Mouse (Mus musculus): ENCODE measurements around the gene Aak1. TPM values are rescaled to one million over a fixed set of nuclear protein-coding genes. Genes with fewer than 3 reads are reported as not detected.

Aak1 gene
- total and polyA plus RNA-seq, 2 experiments from 2014 or later: 41.8 to 79.2 TPM

DNA sequence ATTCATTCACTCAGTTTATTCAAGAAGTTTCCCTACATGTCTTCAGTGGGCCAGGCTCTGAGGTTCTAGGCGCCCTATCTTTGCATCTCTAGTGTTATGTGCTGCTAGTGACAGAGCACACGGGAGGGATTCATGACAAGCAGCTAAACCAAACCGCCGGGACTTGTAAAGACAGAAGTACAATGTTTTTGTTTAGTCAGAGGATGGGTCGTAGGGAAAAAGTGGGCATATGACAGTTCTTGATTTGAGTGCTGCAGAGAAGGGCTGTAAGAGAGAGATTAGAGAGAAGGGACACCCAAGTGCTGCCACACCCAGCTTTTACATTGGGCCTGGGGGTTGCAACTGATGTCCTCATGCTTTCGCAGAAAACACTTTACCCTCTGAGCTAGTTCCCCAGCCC lies 35.4 kb downstream of the Aak1 start:
- H3K9me3 ChIP-seq (ENCODE audit: low read length): no peaks in the 10 kb centered on the region
- TF ChIP-seq CTCF (IDR thresholded peaks at IDR 0.05): no peak
- no peak overlapping the region for H3K9ac ChIP-seq (replicated peaks; ENCODE audit: low read length, poor library complexity, severe bottlenecking)
- H3K27ac ChIP-seq (ENCODE audit: low read depth, low read length): no peak overlapping the region
- H3K27me3 ChIP-seq (ENCODE audit: insufficient read depth, low read length): no peaks in the 10 kb centered on the region
- WGBS: 86% methylated on average over 6 of the region's 6 CpGs
- H3K36me3 ChIP-seq (ENCODE audit: insufficient read depth, low read length): no peaks in the 10 kb centered on the region
- no peak overlapping the region for H3K4me2 ChIP-seq (ENCODE audit: low read depth, low read length, poor library complexity, severe bottlenecking)
- DNase-seq (ENCODE audit: low spot score): no peak
- no peak for ATAC-seq (ENCODE audit: low FRiP score)
- H3K4me3 ChIP-seq (ENCODE audit: low read depth, low read length): no peak overlapping the region
- H3K4me1 ChIP-seq (ENCODE audit: insufficient read depth, low read length): peaks cover 5% of the 10 kb centered on the region

DNA sequence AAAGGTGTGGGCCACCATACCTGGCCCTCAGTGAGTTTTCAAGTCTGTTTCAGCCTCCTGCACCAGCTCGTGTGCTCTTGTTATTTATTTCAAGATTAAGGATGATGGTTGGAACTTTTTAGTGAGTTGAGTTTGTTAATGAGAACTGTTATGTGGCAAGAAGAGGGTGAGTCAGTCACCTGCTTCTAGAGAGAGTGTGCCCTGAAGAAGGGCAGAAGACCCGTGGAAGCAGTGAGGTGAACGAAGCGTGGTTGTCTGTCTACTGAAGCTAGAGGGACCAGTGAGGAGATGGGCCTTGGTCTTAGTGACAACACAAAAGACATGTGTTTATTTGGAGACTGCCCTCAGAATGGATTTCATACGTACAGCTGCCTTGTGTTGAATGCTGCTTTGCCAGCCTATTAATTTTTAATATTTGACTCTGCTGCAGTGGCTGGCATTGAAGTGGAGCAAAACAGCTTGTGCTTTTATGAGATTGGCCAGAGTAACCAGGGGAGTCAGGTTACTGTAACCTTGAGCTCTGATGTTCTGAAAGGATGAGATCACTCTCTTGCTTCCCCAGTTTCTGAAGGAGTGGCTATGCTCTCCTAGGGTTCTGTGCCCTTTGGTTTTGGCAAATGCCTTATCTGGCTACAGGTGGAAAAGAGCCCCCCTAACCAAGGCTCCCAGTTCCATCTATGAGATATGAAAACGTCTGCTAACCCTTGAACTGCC lies 36.7 kb downstream of the Aak1 start:
- DNase-seq (ENCODE audit: low spot score) (peak; percentile 14), ATAC-seq (ENCODE audit: low FRiP score) (no peak)
- 74% methylated on average over 6 of the region's 6 CpGs for WGBS

GRCm38 (mm10) chr6:86886803-86887202 lies 37.5 kb downstream of the Aak1 start:
- Histone ChIP-seq H3K9ac (replicated peaks; ENCODE audit: low read length, poor library complexity, severe bottlenecking) (no peak overlapping the region), H3K27ac (ENCODE audit: low read depth, low read length) (peak overlapping the region; percentile 67), H3K36me3 (ENCODE audit: insufficient read depth, low read length) (no peaks in the 10 kb centered on the region), H3K27me3 (ENCODE audit: insufficient read depth, low read length) (no peaks in the 10 kb centered on the region), H3K4me2 (ENCODE audit: low read depth, low read length, poor library complexity, severe bottlenecking) (no peak overlapping the region), H3K4me3 (ENCODE audit: low read depth, low read length) (no peak overlapping the region), H3K9me3 (ENCODE audit: low read length) (no peaks in the 10 kb centered on the region), H3K4me1 (ENCODE audit: insufficient read depth, low read length) (peaks cover 5% of the 10 kb centered on the region)
- 35% methylated on average over 4 of the region's 4 CpGs for WGBS
- no peak for TF ChIP-seq CTCF (IDR thresholded peaks at IDR 0.05)
- ATAC-seq (ENCODE audit: low FRiP score) (no peak), DNase-seq (ENCODE audit: low spot score) (no peak)

More for the DNA sequence above, 36.7 kb downstream of the Aak1 start:
- Histone ChIP-seq H3K27ac (ENCODE audit: low read depth, low read length) (0 out of 2 replicates have a peak overlapping the region, but pooled peaks have one; percentile 1), H3K36me3 (ENCODE audit: insufficient read depth, low read length) (no peaks in the 10 kb centered on the region), H3K9ac (replicated peaks; ENCODE audit: low read length, poor library complexity, severe bottlenecking) (no peak overlapping the region), H3K4me3 (ENCODE audit: low read depth, low read length) (no peak overlapping the region), H3K4me1 (ENCODE audit: insufficient read depth, low read length) (peaks cover 5% of the 10 kb centered on the region), H3K4me2 (ENCODE audit: low read depth, low read length, poor library complexity, severe bottlenecking) (no peak overlapping the region), H3K27me3 (ENCODE audit: insufficient read depth, low read length) (no peaks in the 10 kb centered on the region), H3K9me3 (ENCODE audit: low read length) (no peaks in the 10 kb centered on the region)
- no peak for TF ChIP-seq CTCF (IDR thresholded peaks at IDR 0.05)

DNA sequence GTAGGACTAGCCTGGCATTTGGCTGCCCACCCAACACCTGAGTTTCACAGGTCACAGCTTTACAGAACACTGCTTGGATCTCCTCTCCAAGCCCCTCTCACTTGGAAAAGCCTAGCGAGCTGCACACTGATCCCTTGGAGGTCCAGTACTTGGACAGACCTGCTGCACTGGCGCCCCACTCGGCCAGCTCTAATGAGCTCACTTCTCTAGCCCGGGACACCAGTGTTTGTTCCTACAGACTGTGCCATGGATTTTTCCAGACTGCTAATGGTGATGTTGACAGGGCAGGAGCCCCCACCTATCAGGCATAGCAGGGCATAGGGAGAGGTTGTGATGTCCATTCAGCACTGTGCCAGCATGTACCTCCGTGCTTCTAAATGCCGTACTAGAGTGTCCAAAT lies 48.2 kb downstream of the Aak1 start:
- H3K4me2 ChIP-seq (ENCODE audit: low read depth, low read length, poor library complexity, severe bottlenecking): no peak overlapping the region
- WGBS: 92% methylated on average over 6 of the region's 6 CpGs
- H3K4me1 ChIP-seq (ENCODE audit: insufficient read depth, low read length): 0 out of 2 replicates have a peak, but pooled peaks cover 3% of the 10 kb centered on the region
- no peak overlapping the region for H3K4me3 ChIP-seq (ENCODE audit: low read depth, low read length)
- H3K9ac ChIP-seq (replicated peaks; ENCODE audit: low read length, poor library complexity, severe bottlenecking): no peak overlapping the region
- ATAC-seq (ENCODE audit: low FRiP score) (no peak), DNase-seq (ENCODE audit: low spot score) (no peak)
- no peak overlapping the region for H3K27ac ChIP-seq (ENCODE audit: low read depth, low read length)
- 0 out of 2 replicates have a peak, but pooled peaks cover 4% of the 10 kb centered on the region for H3K36me3 ChIP-seq (ENCODE audit: insufficient read depth, low read length)
- no peaks in the 10 kb centered on the region for H3K9me3 ChIP-seq (ENCODE audit: low read length)
- no peak for TF ChIP-seq CTCF (IDR thresholded peaks at IDR 0.05)
- no peaks in the 10 kb centered on the region for H3K27me3 ChIP-seq (ENCODE audit: insufficient read depth, low read length)

DNA sequence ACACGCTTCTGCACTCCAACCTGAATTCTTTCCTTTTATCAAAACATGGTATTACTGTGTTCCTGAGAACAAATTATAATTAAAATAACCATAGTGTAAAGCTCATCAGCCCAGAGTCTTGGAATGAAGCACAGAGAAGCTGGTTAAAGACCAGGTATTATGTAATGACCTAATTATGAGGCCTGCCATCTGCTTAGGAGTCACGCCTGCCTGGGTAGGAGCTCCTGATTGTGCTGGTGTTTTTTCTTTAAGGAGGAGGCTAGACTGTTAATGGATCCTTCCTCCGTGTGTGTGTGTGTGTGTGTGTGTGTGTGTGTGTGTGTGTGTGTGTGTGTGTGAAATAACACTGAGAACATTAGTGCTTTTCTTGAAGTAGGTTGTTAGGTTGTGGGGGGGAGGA lies 49.7 kb downstream of the Aak1 start:
- H3K4me3 ChIP-seq (ENCODE audit: low read depth, low read length): no peak overlapping the region
- no peaks in the 10 kb centered on the region for H3K9me3 ChIP-seq (ENCODE audit: low read length)
- no peak overlapping the region for H3K27ac ChIP-seq (ENCODE audit: low read depth, low read length)
- H3K36me3 ChIP-seq (ENCODE audit: insufficient read depth, low read length): 0 out of 2 replicates have a peak, but pooled peaks cover 1% of the 10 kb centered on the region
- no peak for TF ChIP-seq CTCF (IDR thresholded peaks at IDR 0.05)
- H3K4me2 ChIP-seq (ENCODE audit: low read depth, low read length, poor library complexity, severe bottlenecking): no peak overlapping the region
- no peak for ATAC-seq (ENCODE audit: low FRiP score)
- WGBS: 82% methylated on average over 3 of the region's 3 CpGs
- H3K9ac ChIP-seq (replicated peaks; ENCODE audit: low read length, poor library complexity, severe bottlenecking): no peak overlapping the region
- peak; percentile 10 for DNase-seq (ENCODE audit: low spot score)
- no peaks in the 10 kb centered on the region for H3K27me3 ChIP-seq (ENCODE audit: insufficient read depth, low read length)
- no peaks in the 10 kb centered on the region for H3K4me1 ChIP-seq (ENCODE audit: insufficient read depth, low read length)

DNA sequence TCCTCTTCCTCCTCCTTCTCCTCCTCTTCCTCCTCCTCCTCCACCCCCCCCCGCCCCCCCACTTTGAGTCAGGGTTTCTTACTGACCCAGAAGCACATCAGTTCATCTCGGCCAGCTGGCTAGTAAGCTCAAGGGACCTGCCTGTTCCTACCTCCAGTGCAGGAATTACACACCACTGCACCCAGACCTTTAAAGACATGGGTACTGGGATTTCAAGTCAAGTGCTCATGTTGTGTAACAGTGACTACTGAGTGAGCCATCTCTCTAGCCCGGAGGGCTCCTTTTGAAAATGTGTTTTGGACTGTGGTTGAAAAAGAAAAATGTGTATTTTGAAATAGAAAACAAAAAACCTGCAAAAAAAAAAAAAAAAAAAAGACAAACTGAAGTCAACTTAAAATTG lies 50.6 kb downstream of the Aak1 start:
- Histone ChIP-seq H3K36me3 (ENCODE audit: insufficient read depth, low read length) (no peaks in the 10 kb centered on the region), H3K9ac (replicated peaks; ENCODE audit: low read length, poor library complexity, severe bottlenecking) (no peak overlapping the region), H3K27ac (ENCODE audit: low read depth, low read length) (no peak overlapping the region), H3K4me3 (ENCODE audit: low read depth, low read length) (no peak overlapping the region), H3K4me1 (ENCODE audit: insufficient read depth, low read length) (no peaks in the 10 kb centered on the region), H3K4me2 (ENCODE audit: low read depth, low read length, poor library complexity, severe bottlenecking) (no peak overlapping the region), H3K27me3 (ENCODE audit: insufficient read depth, low read length) (no peaks in the 10 kb centered on the region), H3K9me3 (ENCODE audit: low read length) (no peaks in the 10 kb centered on the region)
- no peak for ATAC-seq (ENCODE audit: low FRiP score)
- WGBS: 83% methylated on average over 2 of the region's 3 CpGs
- no peak for DNase-seq (ENCODE audit: low spot score)
- TF ChIP-seq CTCF (IDR thresholded peaks at IDR 0.05): no peak
